Mouse (Mus musculus) megakaryocyte, embryonic 14.5 days (primary cell): ENCODE results near the gene Mustn1. TPM values are rescaled to one million over a fixed set of nuclear protein-coding genes. Genes with fewer than 3 reads are reported as not detected.

Experiments used
- H3K27me3 ChIP-seq: replicated peaks from 2 replicates; pipeline ENCODE3; 2012; ENCODE audit warnings: inconsistent platforms
- H3K36me3 ChIP-seq: replicated peaks from 2 replicates; pipeline ENCODE3; 2012; ENCODE audit warnings: low read length, inconsistent platforms, mixed read lengths
- H3K4me1 ChIP-seq: 2 replicates; pipeline ENCODE4 v1.6.1; 2012; ENCODE audit warnings: inconsistent platforms
- H3K4me3 ChIP-seq: replicated peaks from 2 replicates; pipeline ENCODE3; 2012; ENCODE audit warnings: moderate library complexity, mild to moderate bottlenecking, inconsistent platforms
- H3K9me3 ChIP-seq: 2 replicates; pipeline ENCODE4 v1.6.1; 2012; ENCODE audit warnings: inconsistent platforms
- FLI1 ChIP-seq: IDR thresholded peaks from 2 replicates; pipeline ENCODE4 v1.6.1; 2012; ENCODE audit warnings: low read length, inconsistent platforms, mixed read lengths
- GATA1 ChIP-seq: IDR thresholded peaks from 3 replicates; pipeline ENCODE4 v1.6.1; 2012; ENCODE audit warnings: mixed read lengths, low read length, inconsistent platforms, borderline replicate concordance
- polyA plus RNA-seq: library from polyadenylated mRNA; stranded (reverse); fragments of >175 nt; gene quantifications from 2 replicates; pipeline ENCODE4 v1.2.3, GENCODE M21; 2012; ENCODE audit warnings: low replicate concordance; ENCODE audit not compliant: insufficient read depth

Gene Mustn1
- polyA plus RNA-seq, 1 experiment: 4.1 TPM

- TF ChIP-seq FLI1: no peak
- TF ChIP-seq GATA1: no peak
- Histone ChIP-seq H3K4me1 (peaks cover 53% of the 10 kb centered on the region), H3K9me3 (no peaks in the 10 kb centered on the region), H3K36me3 (peaks cover 44% of the 10 kb centered on the region), H3K4me3 (no peak overlapping the region), H3K27me3 (no peaks in the 10 kb centered on the region)
Measured at GRCm38 (mm10) chr14:30865311-30865710, 13.7 kb upstream of the Mustn1 start.

GRCm38 (mm10) chr14:30867042-30867441, 12.0 kb upstream of the Mustn1 start:
- no peak overlapping the region for H3K4me3 ChIP-seq
- TF ChIP-seq GATA1 (no peak), FLI1 (no peak)
- H3K27me3 ChIP-seq: no peaks in the 10 kb centered on the region
- peaks cover 52% of the 10 kb centered on the region for H3K36me3 ChIP-seq
- H3K9me3 ChIP-seq: no peaks in the 10 kb centered on the region
- H3K4me1 ChIP-seq: peaks cover 67% of the 10 kb centered on the region

GRCm38 (mm10) chr14:30868826-30869225, 10.2 kb upstream of the Mustn1 start:
- H3K9me3 ChIP-seq: no peaks in the 10 kb centered on the region
- peaks cover 65% of the 10 kb centered on the region for H3K36me3 ChIP-seq
- TF ChIP-seq FLI1 (no peak), GATA1 (no peak)
- no peaks in the 10 kb centered on the region for H3K27me3 ChIP-seq
- no peak overlapping the region for H3K4me3 ChIP-seq
- peaks cover 77% of the 10 kb centered on the region for H3K4me1 ChIP-seq

GRCm38 (mm10) chr14:30869391-30869801, 9.6 kb upstream of the Mustn1 start:
- no peaks in the 10 kb centered on the region for H3K27me3 ChIP-seq

GRCm38 (mm10) chr14:30870206-30871147, 8.5 kb upstream of the Mustn1 start:
- TF ChIP-seq FLI1: no peak
- no peak for TF ChIP-seq GATA1
- Histone ChIP-seq H3K4me3 (peak overlapping the region; percentile 64), H3K9me3 (no peaks in the 10 kb centered on the region), H3K36me3 (peaks cover 66% of the 10 kb centered on the region), H3K27me3 (no peaks in the 10 kb centered on the region), H3K4me1 (peaks cover 80% of the 10 kb centered on the region)

More at GRCm38 (mm10) chr14:30869391-30869801, 9.6 kb upstream of the Mustn1 start:
- Histone ChIP-seq H3K4me3 (peak overlapping the region; percentile 54), H3K36me3 (peaks cover 65% of the 10 kb centered on the region), H3K9me3 (no peaks in the 10 kb centered on the region), H3K4me1 (peaks cover 81% of the 10 kb centered on the region)
- no peak for TF ChIP-seq GATA1
- no peak for TF ChIP-seq FLI1

- Histone ChIP-seq H3K27me3 (no peaks in the 10 kb centered on the region), H3K36me3 (peaks cover 62% of the 10 kb centered on the region), H3K4me1 (peaks cover 79% of the 10 kb centered on the region), H3K9me3 (no peaks in the 10 kb centered on the region), H3K4me3 (no peak overlapping the region)
- no peak for TF ChIP-seq GATA1
- TF ChIP-seq FLI1: no peak
Measured at GRCm38 (mm10) chr14:30874095-30874700, 4.8 kb upstream of the Mustn1 start.

- Histone ChIP-seq H3K4me3 (no peak overlapping the region), H3K36me3 (peaks cover 58% of the 10 kb centered on the region)
Measured at GRCm38 (mm10) chr14:30875130-30875865, 3.7 kb upstream of the Mustn1 start.

GRCm38 (mm10) chr14:30875955-30876354, 3.0 kb upstream of the Mustn1 start:
- H3K27me3 ChIP-seq: no peaks in the 10 kb centered on the region
- no peaks in the 10 kb centered on the region for H3K9me3 ChIP-seq
- H3K4me3 ChIP-seq: no peak overlapping the region
- no peak for TF ChIP-seq GATA1
- no peak for TF ChIP-seq FLI1
- H3K36me3 ChIP-seq: peaks cover 54% of the 10 kb centered on the region
- peaks cover 79% of the 10 kb centered on the region for H3K4me1 ChIP-seq

More at GRCm38 (mm10) chr14:30875130-30875865, 3.7 kb upstream of the Mustn1 start:
- TF ChIP-seq GATA1 (no peak), FLI1 (no peak)
- Histone ChIP-seq H3K27me3 (no peaks in the 10 kb centered on the region), H3K9me3 (no peaks in the 10 kb centered on the region), H3K4me1 (peaks cover 79% of the 10 kb centered on the region)

GRCm38 (mm10) chr14:30876451-30876850, 2.5 kb upstream of the Mustn1 start:
- no peak for TF ChIP-seq GATA1
- no peak for TF ChIP-seq FLI1
- Histone ChIP-seq H3K4me1 (peaks cover 79% of the 10 kb centered on the region), H3K27me3 (no peaks in the 10 kb centered on the region), H3K9me3 (no peaks in the 10 kb centered on the region), H3K36me3 (peaks cover 50% of the 10 kb centered on the region), H3K4me3 (no peak overlapping the region)

GRCm38 (mm10) chr14:30877827-30878226, 1.2 kb upstream of the Mustn1 start:
- TF ChIP-seq GATA1 (no peak), FLI1 (no peak)

More at GRCm38 (mm10) chr14:30877827-30878226, 1.2 kb upstream of the Mustn1 start:
- Histone ChIP-seq H3K4me3 (no peak overlapping the region), H3K27me3 (peaks cover 4% of the 10 kb centered on the region), H3K36me3 (peaks cover 42% of the 10 kb centered on the region), H3K4me1 (peaks cover 84% of the 10 kb centered on the region), H3K9me3 (no peaks in the 10 kb centered on the region)
